Mouse (Mus musculus): ENCODE results near the gene Ntf3. TPM values are rescaled to one million over a fixed set of nuclear protein-coding genes. Genes with fewer than 3 reads are reported as not detected.
A peak's percentile ranks its signal among the peaks of the same experiment; 100 is the strongest.

Gene Ntf3
- polyA plus RNA-seq, 1 experiment from 2014 or later = 5.5 TPM

DNA sequence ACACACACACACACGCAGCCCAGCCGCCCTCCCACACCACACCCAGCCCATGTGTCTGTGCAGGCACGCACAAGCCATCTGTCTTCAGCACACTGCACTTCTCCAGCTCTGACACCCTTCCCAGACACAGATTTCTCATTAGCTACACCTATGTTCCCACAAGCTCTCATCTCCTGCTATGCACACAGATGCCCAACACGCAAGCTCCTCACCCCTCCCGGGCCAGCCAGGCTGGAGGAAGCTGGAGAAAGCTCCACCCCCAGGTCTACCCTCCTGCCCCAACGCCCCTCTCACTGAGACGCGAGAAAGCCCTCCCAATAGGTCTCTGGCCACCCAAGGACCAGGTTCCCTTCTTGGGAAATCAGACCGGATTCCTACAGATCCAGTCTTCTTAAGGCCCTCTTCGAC lies 4.4 kb downstream of the Ntf3 start:
- no peak overlapping the region for H3K9ac ChIP-seq (ENCODE audit: low read depth, low read length)
- peaks cover 4% of the 10 kb centered on the region for H3K9me3 ChIP-seq (ENCODE audit: control insufficient read depth, low read length)
- ATAC-seq = peak; percentile 35; the same call in 1 of the 2 replicates
- no peak overlapping the region for H3K27ac ChIP-seq (ENCODE audit: low read depth, low read length)
- peaks cover 28% of the 10 kb centered on the region for H3K27me3 ChIP-seq (replicated peaks; ENCODE audit: control insufficient read depth, insufficient read depth, low read length)
- peaks cover 33% of the 10 kb centered on the region for H3K4me1 ChIP-seq (ENCODE audit: control insufficient read depth, insufficient read depth, low read depth, low read length)
- no peaks in the 10 kb centered on the region for H3K36me3 ChIP-seq (ENCODE audit: control insufficient read depth, insufficient read depth, low read length)
- peak overlapping the region; percentile 37 for H3K4me3 ChIP-seq (ENCODE audit: low read length)
- WGBS = 5% methylated on average over 10 of the region's 10 CpGs
- H3K4me2 ChIP-seq (ENCODE audit: low read length) = peak overlapping the region; percentile 56

DNA sequence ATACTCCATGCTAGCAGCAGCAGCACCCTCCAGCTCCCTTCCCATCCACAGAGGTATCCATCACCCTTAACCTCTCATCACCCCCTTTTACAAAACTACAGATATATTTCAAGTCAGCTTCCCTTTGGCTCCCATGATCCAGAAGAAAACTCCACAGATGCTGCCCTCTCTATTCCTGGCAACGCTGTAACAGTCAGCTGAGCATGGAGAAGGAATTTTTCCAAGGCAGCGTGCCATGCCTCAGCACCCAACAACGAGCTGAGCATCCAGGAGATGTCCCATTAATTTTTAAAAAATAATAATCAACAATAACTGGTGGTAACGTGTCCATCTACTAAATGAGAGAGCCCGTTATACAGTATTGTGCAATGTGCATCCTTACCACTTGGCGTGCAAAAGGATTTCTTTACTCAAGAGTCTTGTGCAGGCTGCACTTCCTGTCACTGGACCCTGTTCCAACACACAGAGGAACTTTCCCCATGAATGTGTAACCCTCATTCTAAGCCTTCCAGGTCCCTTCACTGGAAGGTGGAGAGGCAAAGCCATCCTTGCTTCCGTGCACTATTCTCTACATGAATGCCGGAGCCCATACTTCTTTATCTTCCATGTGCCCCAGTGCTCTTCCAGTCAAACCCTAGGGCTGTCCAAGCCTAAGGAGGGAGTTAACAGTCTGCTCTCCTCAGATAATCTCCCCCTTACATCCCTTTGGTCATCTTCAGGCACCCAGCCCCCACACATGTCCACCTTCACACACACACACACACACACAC lies 5.0 kb downstream of the Ntf3 start:
- no peak overlapping the region for H3K9ac ChIP-seq (ENCODE audit: low read depth, low read length)

DNA sequence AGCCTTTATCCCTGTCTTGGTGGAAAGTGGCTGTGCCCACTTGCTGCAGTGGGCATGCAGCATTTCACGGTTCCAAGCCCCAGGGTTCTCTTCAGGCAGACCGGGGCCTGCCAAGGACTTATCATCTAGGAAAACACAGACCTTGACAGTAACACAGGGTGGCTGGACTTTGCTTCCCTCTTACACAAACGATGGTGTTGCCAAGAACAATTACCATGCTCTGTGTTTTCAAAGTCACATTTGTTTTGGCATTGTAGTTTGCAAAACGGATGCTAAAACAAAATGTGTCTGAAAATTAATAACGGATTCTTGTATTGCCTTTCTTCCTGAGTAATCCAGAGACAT lies 6.7 kb downstream of the Ntf3 start:
- 68% methylated on average over 5 of the region's 5 CpGs for WGBS
- H3K4me2 ChIP-seq (ENCODE audit: low read length) = no peak overlapping the region
- H3K4me3 ChIP-seq (ENCODE audit: low read length) = no peak overlapping the region
- peaks cover 23% of the 10 kb centered on the region for H3K4me1 ChIP-seq (ENCODE audit: control insufficient read depth, insufficient read depth, low read depth, low read length)
- peaks cover 15% of the 10 kb centered on the region for H3K27me3 ChIP-seq (replicated peaks; ENCODE audit: control insufficient read depth, insufficient read depth, low read length)
- no peak overlapping the region for H3K27ac ChIP-seq (ENCODE audit: low read depth, low read length)
- no peak overlapping the region for H3K9ac ChIP-seq (ENCODE audit: low read depth, low read length)
- H3K36me3 ChIP-seq (ENCODE audit: control insufficient read depth, insufficient read depth, low read length) = no peaks in the 10 kb centered on the region
- ATAC-seq = no peak
- peaks cover 4% of the 10 kb centered on the region for H3K9me3 ChIP-seq (ENCODE audit: control insufficient read depth, low read length)

More for the DNA sequence above, 5.0 kb downstream of the Ntf3 start:
- peaks cover 27% of the 10 kb centered on the region for H3K27me3 ChIP-seq (replicated peaks; ENCODE audit: control insufficient read depth, insufficient read depth, low read length)
- 58% methylated on average over 8 of the region's 8 CpGs for WGBS
- no peaks in the 10 kb centered on the region for H3K36me3 ChIP-seq (ENCODE audit: control insufficient read depth, insufficient read depth, low read length)
- H3K27ac ChIP-seq (ENCODE audit: low read depth, low read length) = no peak overlapping the region
- H3K4me1 ChIP-seq (ENCODE audit: control insufficient read depth, insufficient read depth, low read depth, low read length) = peaks cover 29% of the 10 kb centered on the region
- no peak overlapping the region for H3K4me3 ChIP-seq (ENCODE audit: low read length)
- H3K9me3 ChIP-seq (ENCODE audit: control insufficient read depth, low read length) = peaks cover 4% of the 10 kb centered on the region
- ATAC-seq = no peak; the same call in 1 of the 2 replicates
- peak overlapping the region; percentile 56 for H3K4me2 ChIP-seq (ENCODE audit: low read length)

DNA sequence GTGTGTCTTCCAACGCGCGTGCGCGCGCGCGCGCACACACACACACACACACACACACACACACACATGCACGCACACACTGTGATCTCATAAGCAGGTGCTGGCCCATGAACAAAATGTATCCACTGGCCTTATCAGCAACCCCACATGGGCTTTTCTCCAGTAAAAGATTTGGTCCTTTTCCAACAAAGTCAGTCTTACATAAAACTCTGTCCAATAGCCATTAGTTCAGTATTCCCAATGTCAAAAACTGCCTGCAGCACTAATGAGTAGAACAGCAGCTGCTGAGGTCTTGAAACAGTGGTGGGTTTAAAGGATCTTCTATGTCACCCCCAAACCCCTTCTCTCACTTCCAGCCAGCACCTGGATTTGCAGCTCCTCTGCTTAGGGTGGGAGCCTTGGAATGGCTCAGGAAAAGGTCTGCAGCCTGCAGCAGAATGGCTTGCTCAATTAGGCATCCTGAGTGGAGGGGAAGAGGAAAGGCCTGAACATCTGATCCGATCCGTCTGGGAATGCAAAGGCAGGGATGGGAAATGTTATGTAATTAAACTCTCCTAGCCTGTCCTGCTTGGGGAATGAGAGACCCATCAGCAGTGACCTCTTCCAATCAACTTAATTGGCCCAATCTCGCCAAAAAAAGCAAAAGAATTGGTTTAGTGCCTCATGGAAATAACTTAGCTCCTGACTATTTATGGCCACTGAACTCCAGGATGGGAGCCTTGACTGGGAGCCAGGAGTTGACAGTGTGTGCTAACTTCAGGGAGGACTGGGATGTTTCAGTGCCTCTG lies 7.2 kb downstream of the Ntf3 start:
- Histone ChIP-seq H3K9ac (ENCODE audit: low read depth, low read length) (no peak overlapping the region), H3K4me1 (ENCODE audit: control insufficient read depth, insufficient read depth, low read depth, low read length) (peaks cover 18% of the 10 kb centered on the region), H3K4me2 (ENCODE audit: low read length) (no peak overlapping the region), H3K4me3 (ENCODE audit: low read length) (no peak overlapping the region), H3K27ac (ENCODE audit: low read depth, low read length) (no peak overlapping the region), H3K36me3 (ENCODE audit: control insufficient read depth, insufficient read depth, low read length) (no peaks in the 10 kb centered on the region), H3K9me3 (ENCODE audit: control insufficient read depth, low read length) (peaks cover 4% of the 10 kb centered on the region), H3K27me3 (replicated peaks; ENCODE audit: control insufficient read depth, insufficient read depth, low read length) (peaks cover 9% of the 10 kb centered on the region)
- no peak for ATAC-seq
- WGBS = 85% methylated on average over 13 of the region's 13 CpGs

DNA sequence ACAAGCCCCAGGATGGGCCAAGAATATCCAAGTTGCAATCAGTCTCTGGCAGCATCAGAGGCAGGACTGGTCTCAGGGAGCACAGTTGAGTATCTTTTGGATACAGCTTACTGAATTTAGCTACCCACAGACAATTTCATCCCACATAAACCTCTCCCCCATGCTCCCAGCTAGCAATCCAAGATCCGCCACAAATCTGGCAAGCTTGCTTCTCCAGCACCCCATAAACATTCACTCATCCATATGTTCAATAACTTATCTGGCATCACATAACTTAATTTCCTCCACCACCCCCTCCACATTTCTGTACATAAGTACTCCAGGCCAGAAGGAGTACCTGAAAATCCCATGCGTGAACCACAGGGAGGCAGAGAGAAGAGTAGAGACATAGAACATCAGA lies 10.8 kb downstream of the Ntf3 start:
- no peak overlapping the region for H3K27ac ChIP-seq (ENCODE audit: low read depth, low read length)
- H3K9me3 ChIP-seq (ENCODE audit: control insufficient read depth, low read length) = peaks cover 4% of the 10 kb centered on the region
- no peaks in the 10 kb centered on the region for H3K4me1 ChIP-seq (ENCODE audit: control insufficient read depth, insufficient read depth, low read depth, low read length)
- H3K27me3 ChIP-seq (replicated peaks; ENCODE audit: control insufficient read depth, insufficient read depth, low read length) = no peaks in the 10 kb centered on the region
- no peak overlapping the region for H3K4me3 ChIP-seq (ENCODE audit: low read length)
- WGBS = 84% methylated on average over 2 of the region's 2 CpGs
- no peak overlapping the region for H3K9ac ChIP-seq (ENCODE audit: low read depth, low read length)
- no peak for ATAC-seq
- no peak overlapping the region for H3K4me2 ChIP-seq (ENCODE audit: low read length)
- no peaks in the 10 kb centered on the region for H3K36me3 ChIP-seq (ENCODE audit: control insufficient read depth, insufficient read depth, low read length)

DNA sequence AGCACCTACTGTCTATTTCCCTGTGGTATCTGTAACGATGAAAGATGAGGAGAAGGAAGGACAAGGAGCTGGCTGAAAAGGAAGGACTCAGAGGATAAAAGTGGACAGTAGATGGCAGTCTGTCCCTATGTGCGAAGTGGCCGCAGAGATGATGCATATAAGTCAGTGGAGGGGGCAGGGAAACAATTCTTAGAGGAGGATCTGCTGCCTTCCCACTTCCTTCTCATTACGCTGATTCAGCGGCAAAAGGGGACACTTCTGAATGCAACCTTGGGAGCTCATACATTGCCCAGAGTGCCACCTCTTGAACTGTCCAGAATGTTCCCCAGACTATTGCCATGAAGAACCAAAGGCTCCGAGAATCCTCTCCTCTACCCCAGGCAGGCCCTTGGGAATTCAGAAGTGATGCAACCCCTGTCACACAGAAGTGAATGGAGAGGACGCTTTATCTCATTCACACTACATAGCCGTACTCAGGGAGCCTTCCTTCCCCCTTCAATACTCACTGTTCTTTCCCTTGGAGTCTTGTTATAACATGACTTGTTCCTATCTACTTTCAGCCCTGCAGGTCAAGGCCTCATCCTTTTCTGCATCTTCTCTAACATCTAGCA lies 12.2 kb downstream of the Ntf3 start:
- Histone ChIP-seq H3K4me2 (ENCODE audit: low read length) (no peak overlapping the region), H3K27ac (ENCODE audit: low read depth, low read length) (no peak overlapping the region), H3K36me3 (ENCODE audit: control insufficient read depth, insufficient read depth, low read length) (no peaks in the 10 kb centered on the region), H3K9ac (ENCODE audit: low read depth, low read length) (no peak overlapping the region), H3K27me3 (replicated peaks; ENCODE audit: control insufficient read depth, insufficient read depth, low read length) (no peaks in the 10 kb centered on the region), H3K4me1 (ENCODE audit: control insufficient read depth, insufficient read depth, low read depth, low read length) (no peaks in the 10 kb centered on the region), H3K4me3 (ENCODE audit: low read length) (no peak overlapping the region), H3K9me3 (ENCODE audit: control insufficient read depth, low read length) (peaks cover 4% of the 10 kb centered on the region)
- ATAC-seq = peak; percentile 76
- WGBS = 43% methylated on average over 8 of the region's 8 CpGs

DNA sequence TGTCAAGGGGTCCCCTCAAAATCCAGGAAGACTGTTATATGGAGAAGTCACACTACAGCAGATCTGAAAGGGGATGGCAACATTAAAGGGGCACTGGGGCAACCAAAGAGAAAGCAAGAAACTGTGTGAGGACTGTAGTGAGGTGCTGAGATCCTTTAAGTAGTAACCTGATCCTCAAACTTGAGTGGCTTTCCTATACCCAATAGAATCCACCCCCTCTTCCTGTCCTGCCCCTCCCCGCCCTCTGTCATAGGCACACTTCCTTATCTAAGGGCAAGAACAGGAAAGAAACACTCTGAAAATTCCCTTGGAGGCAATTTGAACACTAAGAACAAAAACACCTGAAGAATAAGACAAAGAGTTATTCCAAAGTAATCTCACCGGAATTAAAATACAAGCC lies 13.6 kb downstream of the Ntf3 start:
- no peaks in the 10 kb centered on the region for H3K4me1 ChIP-seq (ENCODE audit: control insufficient read depth, insufficient read depth, low read depth, low read length)
- no peaks in the 10 kb centered on the region for H3K27me3 ChIP-seq (replicated peaks; ENCODE audit: control insufficient read depth, insufficient read depth, low read length)
- no peak overlapping the region for H3K4me3 ChIP-seq (ENCODE audit: low read length)
- H3K36me3 ChIP-seq (ENCODE audit: control insufficient read depth, insufficient read depth, low read length) = no peaks in the 10 kb centered on the region
- 85% methylated on average over 2 of the region's 2 CpGs for WGBS
- no peak overlapping the region for H3K27ac ChIP-seq (ENCODE audit: low read depth, low read length)
- H3K9me3 ChIP-seq (ENCODE audit: control insufficient read depth, low read length) = no peaks in the 10 kb centered on the region
- H3K4me2 ChIP-seq (ENCODE audit: low read length) = no peak overlapping the region
- no peak for ATAC-seq
- no peak overlapping the region for H3K9ac ChIP-seq (ENCODE audit: low read depth, low read length)

DNA sequence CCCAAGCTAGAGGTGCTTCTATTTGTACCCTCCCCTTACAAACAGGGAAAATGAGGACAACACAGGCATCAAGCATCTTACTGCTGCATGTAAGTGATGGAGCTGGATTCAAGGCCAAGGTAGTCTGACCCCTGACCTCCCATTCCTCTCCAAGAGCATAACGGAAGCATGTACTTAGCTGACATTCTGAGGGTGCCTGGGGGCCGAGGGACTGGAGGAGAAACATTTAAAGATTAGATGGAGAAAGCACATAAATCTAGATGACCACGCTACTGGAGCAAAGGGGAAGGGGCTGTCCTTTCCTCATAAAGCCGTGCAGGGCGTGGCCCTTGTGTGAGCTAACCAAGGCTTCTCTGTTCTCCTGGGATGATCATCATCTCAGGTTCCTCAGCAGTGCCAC lies 23.1 kb downstream of the Ntf3 start:
- Histone ChIP-seq H3K27ac (ENCODE audit: low read depth, low read length) (no peak overlapping the region), H3K4me1 (ENCODE audit: control insufficient read depth, insufficient read depth, low read depth, low read length) (no peaks in the 10 kb centered on the region), H3K9ac (ENCODE audit: low read depth, low read length) (no peak overlapping the region), H3K4me2 (ENCODE audit: low read length) (no peak overlapping the region), H3K27me3 (replicated peaks; ENCODE audit: control insufficient read depth, insufficient read depth, low read length) (no peaks in the 10 kb centered on the region), H3K4me3 (ENCODE audit: low read length) (no peak overlapping the region), H3K9me3 (ENCODE audit: control insufficient read depth, low read length) (no peaks in the 10 kb centered on the region), H3K36me3 (ENCODE audit: control insufficient read depth, insufficient read depth, low read length) (no peaks in the 10 kb centered on the region)
- 80% methylated on average over 5 of the region's 5 CpGs for WGBS
- no peak for ATAC-seq

DNA sequence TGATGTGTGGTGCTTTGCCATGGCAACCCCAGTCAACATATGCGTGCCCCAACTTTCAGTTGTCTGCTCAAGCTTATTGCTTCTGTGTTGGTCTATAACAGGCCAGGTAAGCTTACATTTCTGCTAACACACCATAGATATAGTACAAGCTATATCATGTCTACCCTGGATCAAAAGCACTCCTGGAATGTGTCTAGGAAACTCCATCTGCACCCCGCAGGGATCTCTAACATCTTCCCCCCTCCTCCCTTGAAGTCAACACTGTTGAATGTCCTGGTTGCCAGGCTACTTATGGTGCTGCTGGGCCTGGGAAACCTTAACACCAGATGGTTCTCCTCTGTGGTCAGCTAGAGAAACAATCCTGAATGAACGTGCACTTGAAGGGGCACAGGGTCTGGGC lies 24.0 kb downstream of the Ntf3 start:
- no peaks in the 10 kb centered on the region for H3K27me3 ChIP-seq (replicated peaks; ENCODE audit: control insufficient read depth, insufficient read depth, low read length)
- H3K4me1 ChIP-seq (ENCODE audit: control insufficient read depth, insufficient read depth, low read depth, low read length) = no peaks in the 10 kb centered on the region
- no peak overlapping the region for H3K4me2 ChIP-seq (ENCODE audit: low read length)
- ATAC-seq = no peak
- no peaks in the 10 kb centered on the region for H3K9me3 ChIP-seq (ENCODE audit: control insufficient read depth, low read length)
- no peak overlapping the region for H3K9ac ChIP-seq (ENCODE audit: low read depth, low read length)
- H3K4me3 ChIP-seq (ENCODE audit: low read length) = no peak overlapping the region
- H3K36me3 ChIP-seq (ENCODE audit: control insufficient read depth, insufficient read depth, low read length) = no peaks in the 10 kb centered on the region
- 63% methylated on average over 3 of the region's 3 CpGs for WGBS
- H3K27ac ChIP-seq (ENCODE audit: low read depth, low read length) = no peak overlapping the region
